8 mouse cellular contexts compared by ENCODE assay signal in the genomic region with DNA sequence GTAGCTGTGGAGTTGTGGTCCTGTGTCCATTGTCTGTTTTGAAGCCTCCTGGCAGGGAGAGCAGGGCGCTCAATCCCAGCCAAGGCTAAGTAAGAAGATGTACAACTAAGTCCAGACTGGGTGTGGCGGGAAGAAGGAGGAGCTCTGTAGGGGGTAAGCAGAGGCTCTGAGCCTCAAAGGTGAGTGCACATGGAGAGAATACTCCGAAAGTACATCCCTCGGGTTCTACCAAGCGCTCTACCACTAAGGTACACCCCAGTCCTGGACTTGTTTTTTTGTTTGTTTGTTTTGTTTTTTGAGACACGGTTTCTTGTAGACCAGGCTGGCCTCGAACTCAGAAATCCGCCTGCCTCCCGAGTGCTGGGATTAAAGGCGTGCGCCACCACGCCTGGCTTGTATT. TPM values are rescaled to one million over a fixed set of nuclear protein-coding genes. Genes with fewer than 3 reads are reported as not detected.
DNase-seq lines count a peak whose midpoint lies in the region; ATAC-seq lines count a peak whose summit lies in the region.

No protein-coding gene starts in this region.

- no peak for DNase-seq in heart, adult 8-10 months (ENCODE audit: low spot score)
- DNase-seq in R1 (ENCODE audit: low read depth, low spot score), result peak; percentile 47
- DNase-seq in spleen, postnatal 36 days (ENCODE audit: low spot score in 2 of 2), result no peak
- no peak for DNase-seq in adrenal gland, adult (ENCODE audit: inconsistent age in 2 of 2, low spot score in 1 of 2)
- DNase-seq in layer of hippocampus, adult 11-12 months (ENCODE audit: low spot score), result no peak

- peak overlapping the region; percentile 87 for H3K4me2 ChIP-seq in heart, embryonic 11.5 days
- peak overlapping the region; percentile 76 for H3K4me2 ChIP-seq in hindbrain, embryonic 13.5 days

- no peak for ATAC-seq in heart, embryonic 11.5 days (replicated peaks; ENCODE audit: insufficient number of reproducible peaks, low FRiP score, low TSS enrichment)
- no peak for ATAC-seq in hindbrain, embryonic 13.5 days (ENCODE audit: low FRiP score)
- ATAC-seq in megakaryocyte-erythroid progenitor cell, adult 5-6 weeks (replicated peaks; ENCODE audit: low FRiP score, low TSS enrichment, poor library complexity, severe bottlenecking), result peak; percentile 52

- H3K4me1 ChIP-seq in heart, embryonic 11.5 days (ENCODE audit: control insufficient read depth, insufficient read depth, low read length), result peaks cover 3% of the 10 kb centered on the region; the same call in 1 of the 2 replicates
- peaks cover 10% of the 10 kb centered on the region for H3K4me1 ChIP-seq in hindbrain, embryonic 13.5 days (replicated peaks)

- no peak overlapping the region for H3K27ac ChIP-seq in heart, embryonic 11.5 days (ENCODE audit: low read depth, low read length)
- H3K27ac ChIP-seq in hindbrain, embryonic 13.5 days, result no peak overlapping the region

- peak overlapping the region; percentile 45 for H3K4me3 ChIP-seq in heart, embryonic 11.5 days (ENCODE audit: low read depth, low read length)
- peak overlapping the region; percentile 45; the same call in 1 of the 2 replicates for H3K4me3 ChIP-seq in hindbrain, embryonic 13.5 days

- peaks cover 3% of the 10 kb centered on the region; the same call in 1 of the 2 replicates for H3K9me3 ChIP-seq in heart, embryonic 11.5 days (replicated peaks; ENCODE audit: control insufficient read depth, low read length)
- H3K9me3 ChIP-seq in hindbrain, embryonic 13.5 days, result no peaks in the 10 kb centered on the region

- 0 out of 2 replicates have a peak, but pooled peaks cover 2% of the 10 kb centered on the region for H3K27me3 ChIP-seq in heart, embryonic 11.5 days (ENCODE audit: control insufficient read depth, insufficient read depth, low read length)
- H3K27me3 ChIP-seq in hindbrain, embryonic 13.5 days, result peaks cover 3% of the 10 kb centered on the region; the same call in 1 of the 2 replicates

- no peaks in the 10 kb centered on the region for H3K36me3 ChIP-seq in heart, embryonic 11.5 days (ENCODE audit: control insufficient read depth, insufficient read depth, low read length)
- H3K36me3 ChIP-seq in hindbrain, embryonic 13.5 days, result peaks cover 16% of the 10 kb centered on the region

- peak overlapping the region; percentile 72; the same call in 1 of the 2 replicates for H3K9ac ChIP-seq in heart, embryonic 11.5 days (ENCODE audit: low read depth, low read length)
- H3K9ac ChIP-seq in hindbrain, embryonic 13.5 days, result peak overlapping the region; percentile 72; the same call in 1 of the 2 replicates

- 46% methylated on average over 12 of the region's 12 CpGs for WGBS in heart, embryonic 11.5 days (ENCODE audit: insufficient replicate concordance)
- WGBS in hindbrain, embryonic 13.5 days, result 53% methylated on average over 12 of the region's 12 CpGs

RNA-seq across cellular contexts. Expression of a gene that starts 10.7 kb away (rescaled TPM):
- polyA plus RNA-seq in heart, embryonic 11.5 days (2014; fragmentation: Nextera tagmentation; extraction: Ambion mirVana), result 2.5 and 2.9 TPM in 2 replicates
- total RNA-seq in heart, adult 8-10 months (2022), result 1 to 10 TPM; 1.8 to 3.4 (median 2.7) TPM
- polyA plus RNA-seq in hindbrain, embryonic 13.5 days (2015; fragmentation: Nextera tagmentation; extraction: Ambion mirVana), result 16.4 and 17.0 TPM in 2 replicates
- 17.5 and 20.5 TPM in 2 replicates for total RNA-seq in megakaryocyte-erythroid progenitor cell, adult 5-6 weeks (2014; fragmentation: Nextera tagmentation)
- 13.2 and 20.4 TPM in 2 replicates for total RNA-seq in megakaryocyte-erythroid progenitor cell, adult 5-6 weeks (2017)

RNA-seq across cellular contexts. Expression of a gene that starts 22.2 kb away (rescaled TPM):
- 6.9 and 7.7 TPM in 2 replicates for polyA plus RNA-seq in heart, embryonic 11.5 days (2014; fragmentation: Nextera tagmentation; extraction: Ambion mirVana)
- 1 to 10 TPM; 8.2 to 9.8 (median 8.5) TPM for total RNA-seq in heart, adult 8-10 months (2022)
- 20.0 and 22.5 TPM in 2 replicates for polyA plus RNA-seq in hindbrain, embryonic 13.5 days (2015; fragmentation: Nextera tagmentation; extraction: Ambion mirVana)
- 9.7 and 14.9 TPM in 2 replicates for total RNA-seq in megakaryocyte-erythroid progenitor cell, adult 5-6 weeks (2014; fragmentation: Nextera tagmentation)
- total RNA-seq in megakaryocyte-erythroid progenitor cell, adult 5-6 weeks (2017), result 5.6 and 9.2 TPM in 2 replicates
